Mouse (Mus musculus): Measurements from ENCODE around the gene Lsm11.
A peak's percentile ranks its signal among the peaks of the same experiment; 100 is the strongest.

Lsm11 gene

GRCm38 (mm10) chr11:45927456-45927855 is 17.3 kb downstream of the Lsm11 start:
- no peak for DNase-seq (ENCODE audit: low spot score in 2 of 2)

GRCm38 (mm10) chr11:45926640-45927082 is 18.1 kb downstream of the Lsm11 start:
- peak in 1 of 2 experiments; percentile 82 for DNase-seq (ENCODE audit: low spot score in 2 of 2)

DNA sequence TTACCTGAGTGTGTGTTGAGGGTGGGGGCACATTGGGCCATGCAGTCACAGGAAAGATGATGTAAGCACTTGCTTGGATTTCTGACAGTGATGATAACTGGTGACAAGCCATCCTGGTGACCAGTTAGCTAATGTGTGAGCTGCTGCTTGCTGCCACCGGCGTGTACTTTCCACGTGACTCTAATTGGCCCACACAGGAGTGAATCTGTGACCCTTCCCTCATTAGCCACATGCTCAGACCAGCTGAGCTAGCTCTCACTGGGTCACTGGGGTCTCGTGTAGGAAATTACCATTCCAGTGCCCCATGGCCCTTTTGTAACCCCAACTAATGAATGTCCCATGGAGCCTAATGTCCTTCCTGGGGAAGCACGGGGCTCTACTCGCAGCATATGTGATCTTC is 19.3 kb downstream of the Lsm11 start:
- no peak for DNase-seq (ENCODE audit: low spot score in 2 of 2)

- DNase-seq (ENCODE audit: low spot score in 2 of 2), result no peak
Measured at GRCm38 (mm10) chr11:45921480-45921898, 23.2 kb downstream of the Lsm11 start.

DNA sequence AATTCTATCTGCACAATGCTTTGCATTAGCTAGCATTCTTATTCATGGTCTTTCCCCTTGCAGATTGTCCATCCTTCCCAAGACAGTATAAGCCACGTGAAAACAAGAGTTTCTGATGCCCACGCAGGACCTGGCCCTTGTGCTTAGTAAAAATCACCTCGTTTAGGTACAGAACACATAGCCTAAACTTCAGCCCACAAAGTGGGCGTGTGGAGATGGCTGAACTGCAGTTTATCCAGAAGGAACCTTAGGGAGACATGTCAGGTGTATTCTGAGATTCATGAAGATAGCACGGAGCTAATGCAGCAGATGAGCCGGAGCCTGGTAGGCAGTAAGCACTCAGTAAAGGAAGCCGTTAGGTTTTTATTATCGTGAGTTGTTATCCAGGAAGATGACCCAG is 23.7 kb downstream of the Lsm11 start:
- no peak for DNase-seq (ENCODE audit: low spot score in 2 of 2)

- DNase-seq (ENCODE audit: low spot score in 2 of 2), result no peak
Measured at GRCm38 (mm10) chr11:45918836-45919235, 25.9 kb downstream of the Lsm11 start.

GRCm38 (mm10) chr11:45918018-45918417 is 26.7 kb downstream of the Lsm11 start:
- no peak for DNase-seq (ENCODE audit: low spot score in 2 of 2)

- no peak for DNase-seq (ENCODE audit: low spot score in 2 of 2)
Measured at GRCm38 (mm10) chr11:45916196-45916595, 28.5 kb downstream of the Lsm11 start.

DNA sequence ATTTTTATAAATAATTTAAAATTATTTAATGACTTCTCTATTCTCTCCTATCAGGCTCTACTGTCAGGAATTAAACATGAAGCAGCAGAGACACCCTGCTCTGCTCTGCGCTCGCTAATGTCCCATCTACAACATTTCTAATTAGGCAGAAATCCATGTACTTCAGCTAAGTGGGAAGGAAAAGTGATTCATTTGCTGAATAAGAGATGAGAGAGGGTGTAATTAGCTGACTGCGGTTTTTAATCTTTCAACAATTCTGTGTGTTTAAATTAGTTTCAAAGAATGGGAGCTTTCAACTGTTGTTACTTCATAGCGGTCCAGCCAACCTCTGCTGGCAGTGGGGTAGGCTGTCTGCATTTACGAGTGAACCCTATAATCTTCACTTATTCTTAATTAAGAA is 34.0 kb downstream of the Lsm11 start:
- no peak for DNase-seq (ENCODE audit: low spot score in 2 of 2)

DNA sequence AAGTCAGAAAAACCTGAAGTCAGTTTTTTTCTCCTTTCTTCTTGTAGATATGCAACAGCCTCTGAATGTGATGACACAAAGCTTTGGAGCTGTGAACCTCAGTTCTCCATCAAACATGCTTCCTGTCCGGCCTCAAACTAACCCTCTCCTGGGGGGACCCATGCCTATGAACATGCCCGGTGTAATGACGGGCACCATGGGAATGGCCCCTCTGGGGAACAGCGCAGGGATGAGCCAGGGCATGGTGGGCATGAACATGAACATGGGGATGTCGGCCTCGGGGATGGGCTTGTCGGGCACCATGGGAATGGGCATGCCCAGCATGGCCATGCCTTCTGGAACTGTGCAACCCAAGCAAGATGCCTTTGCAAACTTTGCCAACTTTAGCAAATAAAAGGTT is 35.8 kb downstream of the Lsm11 start:
- no peak for DNase-seq (ENCODE audit: low spot score in 2 of 2)

- no peak for DNase-seq (ENCODE audit: low spot score in 2 of 2)
Measured at GRCm38 (mm10) chr11:45908070-45908469, 36.7 kb downstream of the Lsm11 start.

DNA sequence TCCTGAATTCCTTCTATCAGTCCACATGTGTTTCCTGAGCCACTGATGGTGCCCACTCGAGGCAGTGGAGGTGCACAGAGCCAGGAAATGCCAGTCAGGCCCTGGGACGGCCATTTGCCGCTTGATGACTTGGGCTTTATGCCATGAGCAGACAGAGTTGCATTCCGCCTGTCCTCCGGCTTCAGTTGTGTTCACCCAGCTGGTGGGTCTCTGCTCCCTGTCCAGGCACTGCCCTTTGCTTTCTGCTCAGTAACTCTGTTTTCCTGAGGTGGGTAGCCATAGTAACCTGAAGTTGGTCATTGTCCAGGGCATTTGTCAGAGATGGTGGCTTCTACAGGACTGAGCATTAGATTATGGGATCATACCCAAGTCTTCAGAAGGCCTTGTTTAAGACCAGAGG is 37.4 kb downstream of the Lsm11 start:
- DNase-seq (ENCODE audit: low spot score in 2 of 2), result no peak

DNA sequence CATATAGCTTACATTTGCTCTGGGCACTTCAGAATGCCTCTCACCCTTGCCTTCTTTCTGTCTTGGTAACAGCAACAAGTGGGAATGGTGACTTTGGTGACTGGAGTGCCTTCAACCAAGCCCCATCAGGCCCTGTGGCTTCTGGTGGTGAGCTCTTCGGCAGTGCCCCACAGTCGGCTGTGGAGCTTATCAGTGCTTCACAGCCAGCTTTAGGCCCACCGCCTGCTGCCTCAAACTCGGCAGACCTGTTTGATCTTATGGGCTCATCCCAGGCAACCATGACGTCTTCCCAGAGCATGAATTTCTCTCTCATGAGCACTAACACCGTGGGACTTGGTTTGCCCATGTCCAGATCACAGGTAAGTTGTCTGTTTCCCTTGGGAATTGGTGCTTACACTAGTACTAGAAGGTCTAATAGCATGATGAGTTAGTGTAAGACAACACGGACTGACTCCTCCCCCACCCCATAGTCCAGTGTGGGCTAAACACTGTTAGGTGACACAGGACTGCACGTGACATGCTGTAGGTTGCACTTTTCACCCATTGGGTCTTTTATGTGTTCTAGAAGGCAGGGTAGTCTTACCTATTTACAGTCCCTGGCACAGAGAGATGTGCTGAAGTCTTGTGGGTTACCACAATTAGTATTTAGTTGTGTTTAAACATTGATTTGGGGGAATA is 38.5 kb downstream of the Lsm11 start:
- no peak for DNase-seq (ENCODE audit: low spot score in 2 of 2)

- DNase-seq (ENCODE audit: low spot score in 2 of 2), result no peak
Measured at GRCm38 (mm10) chr11:45900233-45901015, 44.3 kb downstream of the Lsm11 start.

DNA sequence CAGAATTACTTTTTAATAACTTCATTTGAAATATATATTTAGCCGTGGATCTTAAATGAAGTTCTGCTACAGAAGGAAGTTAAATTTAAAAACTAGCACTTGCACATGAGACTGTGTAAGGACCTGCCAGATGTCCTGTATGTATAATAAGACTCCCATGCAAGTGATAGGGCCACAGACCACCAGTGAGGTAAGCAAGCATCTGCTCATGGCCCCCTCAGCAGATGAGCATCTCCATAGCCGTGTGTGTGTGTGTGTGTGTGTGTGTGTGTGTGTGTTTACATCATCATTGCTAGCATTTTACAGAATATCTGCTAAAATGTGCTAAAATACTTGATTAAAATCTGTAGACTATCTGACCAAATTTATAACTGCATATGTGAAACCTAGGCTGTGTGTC is 47.3 kb downstream of the Lsm11 start:
- no peak for DNase-seq (ENCODE audit: low spot score in 2 of 2)

DNA sequence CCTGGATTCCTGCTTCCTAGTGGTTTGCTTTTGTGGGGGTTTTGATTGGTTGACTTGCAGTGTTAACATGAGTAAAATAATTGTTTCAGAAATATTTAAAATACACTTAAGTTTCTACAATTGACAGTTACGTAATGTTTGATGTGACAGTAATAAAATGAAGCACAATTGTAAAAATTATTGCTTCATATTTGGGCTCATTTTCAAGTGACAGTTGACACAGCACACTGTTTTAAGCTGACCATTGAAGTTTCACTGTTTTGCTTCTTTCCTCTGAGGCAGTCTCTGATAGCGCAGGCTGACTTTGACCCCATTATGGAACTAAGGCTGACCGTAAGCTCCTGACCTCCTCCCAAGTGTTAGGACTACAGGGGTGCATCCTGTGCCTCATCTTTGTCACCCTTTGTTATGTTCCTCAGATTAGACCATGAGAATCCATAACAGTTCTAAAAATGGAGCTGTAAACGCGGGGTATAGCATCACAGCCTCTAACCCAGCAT is 51.8 kb downstream of the Lsm11 start:
- no peak for DNase-seq (ENCODE audit: low spot score in 2 of 2)

DNA sequence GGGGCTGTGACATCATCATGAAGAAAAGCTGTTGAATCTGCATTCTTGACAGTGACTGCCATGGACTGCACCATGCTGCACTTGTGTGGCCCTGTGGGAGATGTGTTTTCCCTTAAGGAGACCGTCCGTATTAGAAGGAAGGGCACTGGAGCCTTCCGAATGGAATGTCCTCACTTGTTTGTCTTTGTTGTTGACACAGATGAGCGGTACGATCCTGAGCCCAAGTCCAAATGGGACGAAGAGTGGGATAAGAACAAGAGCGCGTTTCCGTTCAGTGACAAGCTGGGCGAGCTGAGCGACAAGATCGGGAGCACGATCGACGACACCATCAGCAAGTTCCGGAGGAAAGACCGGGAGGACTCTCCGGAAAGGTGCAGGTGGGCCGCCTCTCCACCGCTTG is 54.3 kb downstream of the Lsm11 start:
- no peak for DNase-seq (ENCODE audit: low spot score in 2 of 2)

GRCm38 (mm10) chr11:45889981-45890380 is 54.8 kb downstream of the Lsm11 start:
- DNase-seq (ENCODE audit: low spot score in 2 of 2), result no peak

GRCm38 (mm10) chr11:45888471-45889030 is 56.2 kb downstream of the Lsm11 start:
- DNase-seq (ENCODE audit: low spot score in 2 of 2), result no peak

DNA sequence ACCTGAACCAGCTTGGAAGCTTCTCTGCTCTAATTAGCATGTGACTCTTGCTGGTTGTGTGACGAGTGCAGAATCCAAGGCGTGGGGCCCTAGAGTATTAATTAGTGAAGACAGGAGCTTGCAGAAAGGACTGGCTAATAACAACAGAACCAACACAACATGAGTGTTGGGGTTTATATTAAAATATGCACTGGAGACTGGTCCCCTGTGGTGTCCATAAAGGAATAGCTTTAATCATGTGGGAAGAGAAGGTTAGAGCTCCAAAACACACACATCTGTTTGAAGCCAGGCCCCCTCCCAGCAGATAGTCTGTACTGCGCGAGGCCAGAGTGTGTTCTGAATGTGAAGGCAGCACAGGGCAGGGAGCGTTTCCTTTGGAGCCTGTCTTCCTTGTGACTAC is 58.1 kb downstream of the Lsm11 start:
- DNase-seq (ENCODE audit: low spot score in 2 of 2), result no peak

- DNase-seq (ENCODE audit: low spot score in 2 of 2), result no peak
Measured at GRCm38 (mm10) chr11:45885606-45886230, 59.0 kb downstream of the Lsm11 start.

GRCm38 (mm10) chr11:45884029-45884428 is 60.7 kb downstream of the Lsm11 start:
- peak in 1 of 2 experiments; percentile 29 for DNase-seq (ENCODE audit: low spot score in 2 of 2)
